ENCODE assay signal across 8 mouse cellular contexts in genomic region chr9:57147205-57148143, GRCm38 (mm10). TPM values are rescaled to one million over a fixed set of nuclear protein-coding genes. Genes with fewer than 3 reads are reported as not detected.
DNase-seq lines count a peak whose midpoint lies in the region; ATAC-seq and TF ChIP-seq lines count a peak whose summit lies in the region.

No protein-coding gene starts in this region.

- H3K36me3 ChIP-seq in forebrain, embryonic 13.5 days (ENCODE audit: poor library complexity, severe bottlenecking) = peaks cover 14% of the 10 kb centered on the region
- H3K36me3 ChIP-seq in neural tube, embryonic 12.5 days = peaks cover 7% of the 10 kb centered on the region; the same call in 1 of the 2 replicates

- peak overlapping the region; percentile 71 for H3K4me2 ChIP-seq in forebrain, embryonic 13.5 days
- peak overlapping the region; percentile 82 for H3K4me2 ChIP-seq in neural tube, embryonic 12.5 days (replicated peaks)

- no peaks in the 10 kb centered on the region for H3K27me3 ChIP-seq in forebrain, embryonic 13.5 days
- no peaks in the 10 kb centered on the region for H3K27me3 ChIP-seq in neural tube, embryonic 12.5 days (replicated peaks)

- H3K9ac ChIP-seq in forebrain, embryonic 13.5 days = peak overlapping the region; percentile 76
- H3K9ac ChIP-seq in neural tube, embryonic 12.5 days = peak overlapping the region; percentile 67

- H3K27ac ChIP-seq in bone marrow, adult 2 months (ENCODE audit: control insufficient read depth, insufficient read depth, low read depth, low read length, poor library complexity) = peak overlapping the region; percentile 81
- H3K27ac ChIP-seq in forebrain, embryonic 13.5 days = peak overlapping the region; percentile 73
- peak overlapping the region; percentile 69; the same call in 1 of the 2 replicates for H3K27ac ChIP-seq in neural tube, embryonic 12.5 days

- no peak for TF ChIP-seq CTCF in lung, adult 2 months (IDR thresholded peaks at IDR 0.05; ENCODE audit: insufficient read depth, low read length)
- no peak for TF ChIP-seq CTCF in bone marrow, adult 2 months (IDR thresholded peaks at IDR 0.05; ENCODE audit: control insufficient read depth, insufficient read depth, low read length)

- peak; percentile 33 for DNase-seq in lung, adult 2 months
- DNase-seq in lung, postnatal 36 days = no peak
- DNase-seq in kidney, postnatal 14 days = peak; percentile 26
- no peak for DNase-seq in natural killer cell, adult 2 months (ENCODE audit: low spot score in 2 of 2)
- DNase-seq in urinary bladder, postnatal 4 days (ENCODE audit: low spot score in 2 of 2) = no peak

- no peak for TF ChIP-seq POLR2A in lung, adult 2 months (IDR thresholded peaks at IDR 0.05; ENCODE audit: borderline replicate concordance, extremely low read depth, low read depth, low read length)
- no peak for TF ChIP-seq POLR2A in bone marrow, adult 2 months (IDR thresholded peaks at IDR 0.05; ENCODE audit: borderline replicate concordance, control insufficient read depth, low read depth, low read length)

- peak overlapping the region; percentile 70 for H3K4me3 ChIP-seq in lung, adult 2 months (replicated peaks; ENCODE audit: extremely low read depth, low read depth, low read length)
- peak overlapping the region; percentile 70 for H3K4me3 ChIP-seq in bone marrow, adult 2 months (replicated peaks; ENCODE audit: control insufficient read depth, low read depth, low read length)
- H3K4me3 ChIP-seq in forebrain, embryonic 13.5 days = peak overlapping the region; percentile 51
- H3K4me3 ChIP-seq in neural tube, embryonic 12.5 days = peak overlapping the region; percentile 49

- H3K9me3 ChIP-seq in forebrain, embryonic 13.5 days (replicated peaks) = no peaks in the 10 kb centered on the region
- no peaks in the 10 kb centered on the region for H3K9me3 ChIP-seq in neural tube, embryonic 12.5 days

- ATAC-seq in forebrain, embryonic 13.5 days = peak; percentile 59
- ATAC-seq in neural tube, embryonic 12.5 days (ENCODE audit: low FRiP score, low read depth) = peak; percentile 60

- 7% methylated on average over 19 of the region's 19 CpGs for WGBS in lung, adult 2 months
- WGBS in bone marrow, adult 2 months = 9% methylated on average over 19 of the region's 19 CpGs
- 6% methylated on average over 19 of the region's 19 CpGs for WGBS in forebrain, embryonic 13.5 days
- 10% methylated on average over 19 of the region's 19 CpGs for WGBS in neural tube, embryonic 12.5 days

- H3K4me1 ChIP-seq in lung, adult 2 months (ENCODE audit: control insufficient read depth, insufficient read depth, low read length) = peaks cover 9% of the 10 kb centered on the region; the same call in 1 of the 2 replicates
- H3K4me1 ChIP-seq in bone marrow, adult 2 months (ENCODE audit: control insufficient read depth, insufficient read depth, low read length) = no peaks in the 10 kb centered on the region; the same call in 1 of the 2 replicates
- H3K4me1 ChIP-seq in forebrain, embryonic 13.5 days = peaks cover 20% of the 10 kb centered on the region
- H3K4me1 ChIP-seq in neural tube, embryonic 12.5 days = peaks cover 18% of the 10 kb centered on the region

RNA-seq across cellular contexts. Expression of gene Neil1, which starts 0.6 kb away (rescaled TPM):
- 10.2 and 10.4 TPM in 2 replicates for polyA plus RNA-seq in lung, adult 2 months (2012; rRNA removed)
- polyA plus RNA-seq in bone marrow, adult 2 months (2011; ENCODE audit: insufficient read depth, insufficient read length, low replicate concordance, missing spikeins) = 8.8 and 17.9 TPM in 2 replicates
- polyA plus RNA-seq in forebrain, embryonic 13.5 days (2015; fragmentation: Nextera tagmentation; extraction: Ambion mirVana) = 6.5 and 8.2 TPM in 2 replicates
- 8.5 and 9.1 TPM in 2 replicates for polyA plus RNA-seq in neural tube, embryonic 12.5 days (2016; fragmentation: Nextera tagmentation; extraction: Ambion mirVana)

RNA-seq across cellular contexts. Expression of gene Commd4, which starts 10.7 kb away (rescaled TPM):
- 110 and 137 TPM in 2 replicates for polyA plus RNA-seq in lung, adult 2 months (2012; rRNA removed)
- 38.6 and 97.6 TPM in 2 replicates for polyA plus RNA-seq in bone marrow, adult 2 months (2011; ENCODE audit: insufficient read depth, insufficient read length, low replicate concordance, missing spikeins)
- 155 and 164 TPM in 2 replicates for polyA plus RNA-seq in forebrain, embryonic 13.5 days (2015; fragmentation: Nextera tagmentation; extraction: Ambion mirVana)
- 133 and 139 TPM in 2 replicates for polyA plus RNA-seq in neural tube, embryonic 12.5 days (2016; fragmentation: Nextera tagmentation; extraction: Ambion mirVana)

RNA-seq across cellular contexts. Expression of gene Man2c1, which starts 17.0 kb away (rescaled TPM):
- polyA plus RNA-seq in lung, adult 2 months (2012; rRNA removed) = 232 and 233 TPM in 2 replicates
- polyA plus RNA-seq in bone marrow, adult 2 months (2011; ENCODE audit: insufficient read depth, insufficient read length, low replicate concordance, missing spikeins) = 59.3 and 101 TPM in 2 replicates
- polyA plus RNA-seq in forebrain, embryonic 13.5 days (2015; fragmentation: Nextera tagmentation; extraction: Ambion mirVana) = 51.6 and 54.3 TPM in 2 replicates
- 64.4 and 64.6 TPM in 2 replicates for polyA plus RNA-seq in neural tube, embryonic 12.5 days (2016; fragmentation: Nextera tagmentation; extraction: Ambion mirVana)

Comparison
In these comparisons a context has a peak if more than half of its experiments do, and no peak if none do; other contexts are left out.
1. DNase-seq: peak in lung, adult 2 months (single experiment) and kidney, postnatal 14 days (single experiment); none in lung, postnatal 36 days (single experiment), natural killer cell, adult 2 months (0 of 2) and urinary bladder, postnatal 4 days (0 of 2).
2. Peak in every context shown above with its lines, with median percentiles within 50 percentile points of each other: H3K4me3 ChIP-seq and H3K27ac ChIP-seq.